Mouse (Mus musculus) heart, embryonic 15.5 days (tissue): Measurements from ENCODE around the gene Tmem186. TPM values are rescaled to one million over a fixed set of nuclear protein-coding genes. Genes with fewer than 3 reads are reported as not detected.
A peak's percentile ranks its signal among the peaks of the same experiment; 100 is the strongest.

Source experiments
- ATAC-seq: fragments of 200-750 bp; cut with Nextera tagmentation; replicated peaks from 2 replicates; pipeline ENCODE4 v1.8.0; 2017; ENCODE audit warnings: low read depth, moderate TSS enrichment; ENCODE audit not compliant: insufficient number of reproducible peaks, insufficient read depth, low FRiP score
- H3K27ac ChIP-seq: fragments of 300-500 bp; sonication (generic); 2 replicates; pipeline ENCODE4 v1.5.1; 2015; ENCODE audit warnings: mild to moderate bottlenecking, inconsistent platforms
- H3K27me3 ChIP-seq: fragments of 300-500 bp; sonication (generic); 2 replicates; pipeline ENCODE4 v1.6.1; 2015; ENCODE audit warnings: inconsistent platforms
- H3K36me3 ChIP-seq: fragments of 300-500 bp; sonication (generic); 2 replicates; pipeline ENCODE4 v1.6.1; 2015; ENCODE audit warnings: mild to moderate bottlenecking, inconsistent platforms
- H3K4me1 ChIP-seq: fragments of 300-500 bp; sonication (generic); replicated peaks from 2 replicates; pipeline ENCODE4 v1.6.1; 2015; ENCODE audit warnings: inconsistent platforms
- H3K4me2 ChIP-seq: fragments of 300-500 bp; sonication (generic); 2 replicates; pipeline ENCODE4 v1.6.1; 2015; ENCODE audit warnings: inconsistent platforms, mild to moderate bottlenecking, moderate library complexity
- H3K4me3 ChIP-seq: fragments of 300-500 bp; sonication (generic); 2 replicates; pipeline ENCODE4 v1.5.1; 2015; ENCODE audit warnings: mild to moderate bottlenecking, inconsistent platforms
- H3K9ac ChIP-seq: fragments of 300-500 bp; sonication (generic); 2 replicates; pipeline ENCODE4 v1.6.1; 2015; ENCODE audit warnings: mild to moderate bottlenecking, inconsistent platforms
- H3K9me3 ChIP-seq: fragments of 300-500 bp; sonication (generic); replicated peaks from 2 replicates; pipeline ENCODE4 v1.6.1; 2016; ENCODE audit warnings: inconsistent platforms
- WGBS: fragments of 180-500 bp; shearing (Covaris S2); methylation state at CpG from one replicate; pipeline ENCODE4 v1.1.7; 2015; ENCODE audit warnings: mixed read lengths; 5-methylcytosine and 5-hydroxymethylcytosine counted together
- polyA plus RNA-seq: library from polyadenylated mRNA; unstranded; fragments of >200 nt; fragmentation: Nextera tagmentation; extraction: Ambion mirVana; gene quantifications from 2 replicates; pipeline ENCODE4 v1.2.1, GENCODE M21; 2015

Tmem186 gene
- polyA plus RNA-seq, result 14.9 and 18.4 TPM in 2 replicates

- Histone ChIP-seq H3K4me3 (peak within 1 kb of the TSS; percentile 93), H3K27me3 (no peaks in the 10 kb centered on the region), H3K9me3 (no peaks in the 10 kb centered on the region), H3K4me2 (peak within 1 kb of the TSS; percentile 83), H3K4me1 (peaks cover 30% of the 10 kb centered on the region), H3K36me3 (0 out of 2 replicates have a peak, but pooled peaks cover 11% of the 10 kb centered on the region), H3K9ac (peak within 1 kb of the TSS; percentile 80), H3K27ac (peak within 1 kb of the TSS; percentile 92)
- ATAC-seq, result peak; percentile 87
- WGBS, result under 1% methylated on average over 59 of the region's 59 CpGs
Observed at GRCm38 (mm10) chr16:8637217-8638051, at the start of gene Tmem186, which contains the start of gene Pmm2. Gene Tmem186 (minus strand): TSS chr16:8637712. Gene Pmm2 (plus strand): TSS chr16:8637674.

DNA sequence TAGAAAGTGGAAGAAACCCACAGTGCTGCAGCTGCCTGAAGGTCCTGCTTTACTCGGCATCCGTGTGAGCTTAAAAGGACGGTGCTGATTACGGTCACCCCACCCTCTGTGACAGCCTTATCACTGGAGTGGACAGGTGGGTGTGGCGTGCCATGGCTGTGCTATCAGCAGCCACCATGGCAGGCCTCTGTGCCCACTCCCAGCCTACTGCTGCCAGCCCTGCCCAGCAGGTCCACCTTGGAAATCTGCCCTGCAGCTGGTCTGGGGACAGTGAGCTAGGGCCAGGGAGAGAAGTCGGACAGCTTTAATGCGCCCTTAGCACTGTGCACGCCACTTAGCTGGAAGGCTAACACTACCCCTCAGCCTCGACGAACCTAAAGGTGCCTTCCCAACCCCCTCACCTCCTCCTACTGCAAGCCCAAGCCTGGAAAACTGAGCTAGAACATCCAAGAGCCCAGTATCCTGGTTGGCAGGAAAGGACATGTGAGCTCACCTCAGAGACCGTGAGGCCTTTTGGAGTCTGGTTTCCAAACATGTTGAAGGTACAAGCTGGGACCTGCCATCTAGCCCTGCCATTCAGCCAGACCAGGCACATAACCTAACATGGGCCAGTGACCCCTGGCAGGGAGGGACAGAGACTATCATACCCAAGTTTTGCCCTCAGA is 49.5 kb upstream of the Tmem186 start:
- H3K27ac ChIP-seq, result no peak overlapping the region
- WGBS, result 50% methylated on average over 11 of the region's 11 CpGs
- no peak overlapping the region for H3K4me2 ChIP-seq
- peak; percentile 29; the same call in 1 of the 2 replicates for ATAC-seq
- peaks cover 31% of the 10 kb centered on the region for H3K36me3 ChIP-seq
- H3K4me3 ChIP-seq, result no peak overlapping the region
- no peak overlapping the region; the same call in 1 of the 2 replicates for H3K9ac ChIP-seq
- no peaks in the 10 kb centered on the region for H3K9me3 ChIP-seq
- peaks cover 12% of the 10 kb centered on the region for H3K4me1 ChIP-seq
- H3K27me3 ChIP-seq, result no peaks in the 10 kb centered on the region

GRCm38 (mm10) chr16:8686121-8686870 is 48.8 kb upstream of the Tmem186 start:
- Histone ChIP-seq H3K9ac (no peak overlapping the region), H3K36me3 (peaks cover 24% of the 10 kb centered on the region), H3K4me3 (no peak overlapping the region), H3K27me3 (no peaks in the 10 kb centered on the region), H3K4me2 (no peak overlapping the region), H3K4me1 (peaks cover 12% of the 10 kb centered on the region), H3K27ac (no peak overlapping the region), H3K9me3 (no peaks in the 10 kb centered on the region)
- 58% methylated on average over 7 of the region's 7 CpGs for WGBS
- ATAC-seq, result peak; percentile 5; the same call in 1 of the 2 replicates

GRCm38 (mm10) chr16:8685087-8685486 is 47.6 kb upstream of the Tmem186 start:
- H3K27me3 ChIP-seq, result no peaks in the 10 kb centered on the region
- H3K4me3 ChIP-seq, result no peak overlapping the region
- no peak overlapping the region for H3K27ac ChIP-seq
- H3K4me2 ChIP-seq, result no peak overlapping the region
- no peak overlapping the region for H3K9ac ChIP-seq
- no peaks in the 10 kb centered on the region for H3K9me3 ChIP-seq
- ATAC-seq, result no peak
- WGBS, result 41% methylated on average over 4 of the region's 4 CpGs
- peaks cover 12% of the 10 kb centered on the region for H3K4me1 ChIP-seq
- H3K36me3 ChIP-seq, result peaks cover 13% of the 10 kb centered on the region

DNA sequence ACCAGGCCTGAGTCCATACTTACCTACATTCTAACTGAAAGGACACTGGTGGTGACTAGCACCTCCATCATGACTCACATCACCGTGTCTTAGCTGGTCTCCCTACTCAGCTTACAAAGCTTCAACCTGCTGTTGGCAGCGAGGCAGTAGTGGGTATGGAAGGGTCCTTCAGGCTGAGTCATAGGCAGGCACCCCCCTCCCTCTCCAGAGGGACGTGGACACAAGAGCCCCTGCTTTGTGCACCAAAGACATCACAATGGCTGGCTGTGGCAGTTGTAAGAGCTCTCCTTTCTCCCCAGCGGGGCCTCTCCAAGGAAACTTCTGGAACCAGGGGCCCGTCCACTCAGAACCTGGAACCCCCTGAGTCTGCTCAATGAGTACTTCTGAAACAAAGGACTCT is 43.0 kb upstream of the Tmem186 start, which contains the start of gene Gm5767:
Gm5767 (plus strand) TSS at position 301 of the 400 bp plus-strand sequence.
- no peak for ATAC-seq

GRCm38 (mm10) chr16:8679780-8680179 is 42.3 kb upstream of the Tmem186 start:
- no peak overlapping the region for H3K4me3 ChIP-seq
- no peak overlapping the region for H3K27ac ChIP-seq
- no peak overlapping the region for H3K4me2 ChIP-seq
- H3K4me1 ChIP-seq, result no peaks in the 10 kb centered on the region
- H3K9me3 ChIP-seq, result no peaks in the 10 kb centered on the region
- no peaks in the 10 kb centered on the region for H3K27me3 ChIP-seq
- WGBS, result 76% methylated on average over 3 of the region's 3 CpGs
- no peak overlapping the region for H3K9ac ChIP-seq
- no peaks in the 10 kb centered on the region for H3K36me3 ChIP-seq
- ATAC-seq, result no peak

More for the DNA sequence above, 43.0 kb upstream of the Tmem186 start, which contains the start of gene Gm5767:
- Histone ChIP-seq H3K9ac (no peak within 1 kb of the TSS), H3K4me2 (no peak within 1 kb of the TSS), H3K4me3 (no peak within 1 kb of the TSS), H3K36me3 (no peaks in the 10 kb centered on the region), H3K4me1 (no peaks in the 10 kb centered on the region), H3K27ac (no peak within 1 kb of the TSS), H3K9me3 (no peaks in the 10 kb centered on the region), H3K27me3 (no peaks in the 10 kb centered on the region)
- 81% methylated on average over 5 of the region's 5 CpGs for WGBS

DNA sequence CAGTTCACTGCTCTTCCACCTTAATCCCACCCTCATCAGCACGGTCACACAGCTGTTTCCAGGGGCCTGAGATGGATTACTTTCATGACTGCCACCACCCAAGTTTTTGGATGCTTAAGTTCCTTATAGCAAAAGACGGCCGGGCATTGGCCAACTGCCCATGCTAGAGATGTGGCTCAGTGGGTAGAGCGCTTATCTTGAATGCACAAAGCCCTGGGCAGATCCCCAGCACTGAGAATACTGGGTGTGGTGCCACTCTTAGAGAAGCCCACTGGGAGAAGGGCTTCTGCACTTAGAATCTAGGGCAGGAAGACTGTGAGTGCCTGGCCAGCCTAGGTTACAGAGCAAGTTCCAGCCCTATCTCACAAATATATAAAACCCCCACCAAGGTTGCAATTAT is 41.2 kb upstream of the Tmem186 start:
- no peaks in the 10 kb centered on the region for H3K36me3 ChIP-seq
- no peaks in the 10 kb centered on the region for H3K9me3 ChIP-seq
- H3K4me2 ChIP-seq, result no peak overlapping the region
- H3K4me3 ChIP-seq, result no peak overlapping the region
- 74% methylated on average over 4 of the region's 4 CpGs for WGBS
- H3K9ac ChIP-seq, result no peak overlapping the region
- H3K27me3 ChIP-seq, result no peaks in the 10 kb centered on the region; the same call in 1 of the 2 replicates
- H3K27ac ChIP-seq, result no peak overlapping the region
- ATAC-seq, result no peak
- peaks cover 3% of the 10 kb centered on the region; the same call in 1 of the 2 replicates for H3K4me1 ChIP-seq

DNA sequence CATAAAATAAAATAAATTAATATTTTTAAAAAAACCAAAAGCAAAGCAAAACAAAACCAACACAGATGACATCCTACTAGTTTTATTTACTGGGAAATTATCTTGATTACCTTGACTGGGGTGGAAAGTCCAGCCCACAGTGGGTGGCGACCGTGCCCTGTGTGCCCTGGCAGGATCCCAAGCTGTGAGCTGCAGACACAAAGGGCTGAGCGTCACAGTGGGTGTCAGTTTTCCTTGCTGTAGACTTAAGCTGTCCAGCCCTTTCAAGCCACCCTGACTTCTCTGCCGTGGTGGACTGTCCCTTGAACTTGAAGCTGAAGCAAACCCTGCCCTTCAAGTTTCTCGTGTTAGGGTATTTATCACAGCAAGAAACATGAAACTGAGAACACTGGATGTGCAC is 40.5 kb upstream of the Tmem186 start:
- Histone ChIP-seq H3K4me3 (no peak overlapping the region), H3K9me3 (no peaks in the 10 kb centered on the region)
- 50% methylated on average over 5 of the region's 5 CpGs for WGBS

GRCm38 (mm10) chr16:8676800-8677199 is 39.3 kb upstream of the Tmem186 start:
- H3K9me3 ChIP-seq, result no peaks in the 10 kb centered on the region
- no peak for ATAC-seq
- WGBS, result 52% methylated on average over 4 of the region's 4 CpGs

More for the DNA sequence above, 40.5 kb upstream of the Tmem186 start:
- Histone ChIP-seq H3K4me2 (no peak overlapping the region), H3K9ac (no peak overlapping the region), H3K36me3 (no peaks in the 10 kb centered on the region), H3K27ac (no peak overlapping the region), H3K27me3 (peaks cover 4% of the 10 kb centered on the region; the same call in 1 of the 2 replicates), H3K4me1 (peaks cover 3% of the 10 kb centered on the region; the same call in 1 of the 2 replicates)
- no peak for ATAC-seq

DNA sequence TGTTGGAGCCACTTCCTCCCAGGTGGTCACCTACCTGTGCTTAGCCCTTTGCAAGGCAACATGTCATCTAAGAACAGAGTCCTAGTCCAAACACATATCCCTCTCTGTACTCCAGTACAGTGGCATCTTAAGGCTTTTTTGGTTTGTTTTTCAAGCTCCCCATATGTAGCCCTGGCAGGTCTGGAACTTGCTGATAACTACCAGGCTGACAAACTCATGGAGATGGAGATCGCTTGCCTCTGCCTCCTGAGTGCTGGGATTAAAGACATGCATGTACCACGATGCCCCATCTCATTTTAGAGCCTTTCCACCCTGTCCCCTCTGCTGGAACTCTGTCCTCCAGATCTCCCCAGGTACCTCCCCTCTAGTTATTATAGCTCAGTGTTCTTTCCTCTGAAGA is 38.7 kb upstream of the Tmem186 start:
- Histone ChIP-seq H3K4me1 (peaks cover 3% of the 10 kb centered on the region), H3K27ac (no peak overlapping the region), H3K4me3 (no peak overlapping the region), H3K4me2 (no peak overlapping the region), H3K9ac (no peak overlapping the region), H3K27me3 (peaks cover 4% of the 10 kb centered on the region; the same call in 1 of the 2 replicates), H3K36me3 (no peaks in the 10 kb centered on the region), H3K9me3 (no peaks in the 10 kb centered on the region)
- 76% methylated on average over 2 of the region's 2 CpGs for WGBS
- ATAC-seq, result no peak

More at GRCm38 (mm10) chr16:8676800-8677199, 39.3 kb upstream of the Tmem186 start:
- Histone ChIP-seq H3K4me2 (no peak overlapping the region), H3K27ac (no peak overlapping the region), H3K4me1 (peaks cover 3% of the 10 kb centered on the region), H3K27me3 (peaks cover 4% of the 10 kb centered on the region; the same call in 1 of the 2 replicates), H3K4me3 (no peak overlapping the region), H3K9ac (no peak overlapping the region), H3K36me3 (no peaks in the 10 kb centered on the region)
